Mouse (Mus musculus): ENCODE results near the gene Nuak1.

DNA sequence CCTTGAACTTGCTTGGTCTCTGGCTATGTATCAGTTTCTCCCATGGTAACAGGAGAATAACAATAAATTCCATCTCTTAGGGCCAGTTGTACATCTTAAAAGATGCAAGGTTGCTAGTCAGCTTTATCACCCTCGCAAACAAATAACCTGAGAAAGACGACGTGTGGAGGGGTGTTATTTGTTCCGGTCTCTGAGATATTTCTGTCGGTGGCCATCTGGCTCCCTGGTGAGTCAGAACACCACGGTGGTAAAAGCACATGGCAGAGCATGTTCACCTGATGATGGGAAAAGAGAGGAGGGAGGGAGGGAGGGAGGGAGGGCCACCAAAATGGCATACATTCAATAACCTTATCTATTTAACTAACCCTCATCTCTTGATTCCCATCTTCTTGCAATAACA lies 86.1 kb downstream of the Nuak1 start:
- no peak for TF ChIP-seq CTCF (IDR thresholded peaks at IDR 0.05; ENCODE audit: low read depth)
- TF ChIP-seq EP300 (IDR thresholded peaks at IDR 0.05; ENCODE audit: low read depth): no peak
